In genomic region chr10:121425506-121426025, GRCm38 (mm10) we compare ENCODE assay signal across 10 mouse cellular contexts. TPM values are rescaled to one million over a fixed set of nuclear protein-coding genes. Genes with fewer than 3 reads are reported as not detected.
DNase-seq lines count a peak whose midpoint lies in the region; ATAC-seq lines count a peak whose summit lies in the region.
"Had no signal": no experiment of that assay in that cellular context is flagged by ENCODE, and none has a peak within 500 bp of the region (broad histone marks: within the 10 kb centered on the region; RNA-seq: fewer than 3 reads in every experiment).

No protein-coding gene starts in this region.

- WGBS in kidney, embryonic 15.5 days: 77% methylated on average over 14 of the region's 14 CpGs
- 77% methylated on average over 14 of the region's 14 CpGs for WGBS in embryonic facial prominence, embryonic 14.5 days
- WGBS in intestine, embryonic 15.5 days: 61% methylated on average over 14 of the region's 14 CpGs

- peaks cover 93% of the 10 kb centered on the region for H3K4me1 ChIP-seq in kidney, embryonic 15.5 days
- peaks cover 38% of the 10 kb centered on the region for H3K4me1 ChIP-seq in embryonic facial prominence, embryonic 14.5 days (ENCODE audit: control insufficient read depth, insufficient read depth, low read length)
- H3K4me1 ChIP-seq in intestine, embryonic 15.5 days (replicated peaks): peaks cover 66% of the 10 kb centered on the region

- peak overlapping the region; percentile 90 for H3K27ac ChIP-seq in kidney, embryonic 15.5 days
- 0 out of 2 replicates have a peak overlapping the region, but pooled peaks have one; percentile 15 for H3K27ac ChIP-seq in embryonic facial prominence, embryonic 14.5 days (replicated peaks; ENCODE audit: low read depth, low read length)
- peak overlapping the region; percentile 67 for H3K27ac ChIP-seq in intestine, embryonic 15.5 days
- H3K27ac ChIP-seq: forebrain, embryonic 13.5 days; hindbrain, postnatal 0 days had no signal

- no peak for DNase-seq in kidney, postnatal 25 days
- peak; percentile 56 for DNase-seq in MN1 (ENCODE audit: low spot score)
- DNase-seq in embryonic facial prominence, embryonic 14.5 days (ENCODE audit: low spot score): no peak
- DNase-seq in layer of hippocampus, postnatal 25 days (ENCODE audit: extremely low spot score in 1 of 2, low spot score in 1 of 2): no peak
- DNase-seq in layer of hippocampus, adult 9-10 months (ENCODE audit: low spot score): no peak
- DNase-seq: midbrain, embryonic 14.5 days had no signal

- H3K9ac ChIP-seq in kidney, embryonic 15.5 days: no peak overlapping the region
- no peak overlapping the region for H3K9ac ChIP-seq in embryonic facial prominence, embryonic 14.5 days (ENCODE audit: low read depth, low read length)
- H3K9ac ChIP-seq in intestine, embryonic 15.5 days: no peak overlapping the region
- H3K9ac ChIP-seq: forebrain, embryonic 13.5 days had no signal

- no peak overlapping the region for H3K4me3 ChIP-seq in kidney, embryonic 15.5 days (replicated peaks)
- no peak overlapping the region for H3K4me3 ChIP-seq in embryonic facial prominence, embryonic 14.5 days (ENCODE audit: low read depth, low read length)
- no peak overlapping the region for H3K4me3 ChIP-seq in intestine, embryonic 15.5 days (replicated peaks)
- H3K4me3 ChIP-seq: forebrain, embryonic 13.5 days had no signal

- ATAC-seq in kidney, embryonic 15.5 days (replicated peaks; ENCODE audit: low FRiP score): no peak
- no peak for ATAC-seq in embryonic facial prominence, embryonic 14.5 days (ENCODE audit: low read depth)
- no peak for ATAC-seq in intestine, embryonic 15.5 days
- ATAC-seq: forebrain, embryonic 13.5 days; hindbrain, postnatal 0 days had no signal

- no peaks in the 10 kb centered on the region for H3K27me3 ChIP-seq in kidney, embryonic 15.5 days
- H3K27me3 ChIP-seq in embryonic facial prominence, embryonic 14.5 days (replicated peaks; ENCODE audit: control insufficient read depth, insufficient read depth, low read length): no peaks in the 10 kb centered on the region
- H3K27me3 ChIP-seq in intestine, embryonic 15.5 days (replicated peaks): no peaks in the 10 kb centered on the region

- no peaks in the 10 kb centered on the region for H3K9me3 ChIP-seq in kidney, embryonic 15.5 days (replicated peaks)
- H3K9me3 ChIP-seq in embryonic facial prominence, embryonic 14.5 days (ENCODE audit: control insufficient read depth, low read length): no peaks in the 10 kb centered on the region
- no peaks in the 10 kb centered on the region for H3K9me3 ChIP-seq in intestine, embryonic 15.5 days
- H3K9me3 ChIP-seq: forebrain, embryonic 13.5 days had no signal

- H3K4me2 ChIP-seq in kidney, embryonic 15.5 days: no peak overlapping the region
- no peak overlapping the region for H3K4me2 ChIP-seq in embryonic facial prominence, embryonic 14.5 days (ENCODE audit: low read depth, low read length)
- H3K4me2 ChIP-seq in intestine, embryonic 15.5 days (replicated peaks): no peak overlapping the region
- H3K4me2 ChIP-seq: forebrain, embryonic 13.5 days had no signal

- no peaks in the 10 kb centered on the region for H3K36me3 ChIP-seq in kidney, embryonic 15.5 days
- no peaks in the 10 kb centered on the region; the same call in 1 of the 2 replicates for H3K36me3 ChIP-seq in embryonic facial prominence, embryonic 14.5 days (ENCODE audit: control insufficient read depth, insufficient read depth, low read length)
- no peaks in the 10 kb centered on the region for H3K36me3 ChIP-seq in intestine, embryonic 15.5 days

RNA-seq across cellular contexts. Expression of gene Rassf3, which starts 50.6 kb away (rescaled TPM):
- 13.8 and 14.7 TPM in 2 replicates for polyA plus RNA-seq in kidney, embryonic 15.5 days (2015; fragmentation: Nextera tagmentation; extraction: Ambion mirVana)
- 23.6 and 27.0 TPM in 2 replicates for polyA plus RNA-seq in embryonic facial prominence, embryonic 14.5 days (2014; fragmentation: Nextera tagmentation; extraction: Ambion mirVana)
- 23.5 and 26.0 TPM in 2 replicates for polyA plus RNA-seq in intestine, embryonic 15.5 days (2015; fragmentation: Nextera tagmentation; extraction: Ambion mirVana)
- 10 to 100 TPM in 1 of 2 experiments, 1 to 10 TPM in 1; 7.6 to 10.4 TPM for total RNA-seq in layer of hippocampus, postnatal 25 days (2021)

Comparison
In these comparisons a context has a peak if more than half of its experiments do, and no peak if none do; other contexts are left out.
1. H3K27ac ChIP-seq: peak in every context shown above with its lines; median percentile 90 in kidney, embryonic 15.5 days; 67 in intestine, embryonic 15.5 days; 15 in embryonic facial prominence, embryonic 14.5 days.